Mouse (Mus musculus) kidney, postnatal 25 days (tissue): Measurements from ENCODE around the gene Mpg.
A peak's percentile ranks its signal among the peaks of the same experiment; 100 is the strongest.

Source experiments
- DNase-seq, 2 experiments: peaks; one replicate each; pipeline ENCODE4 v3.0.0; 2021; ENCODE audit warnings: mixed read lengths in 2 of 2

Gene Mpg

DNA sequence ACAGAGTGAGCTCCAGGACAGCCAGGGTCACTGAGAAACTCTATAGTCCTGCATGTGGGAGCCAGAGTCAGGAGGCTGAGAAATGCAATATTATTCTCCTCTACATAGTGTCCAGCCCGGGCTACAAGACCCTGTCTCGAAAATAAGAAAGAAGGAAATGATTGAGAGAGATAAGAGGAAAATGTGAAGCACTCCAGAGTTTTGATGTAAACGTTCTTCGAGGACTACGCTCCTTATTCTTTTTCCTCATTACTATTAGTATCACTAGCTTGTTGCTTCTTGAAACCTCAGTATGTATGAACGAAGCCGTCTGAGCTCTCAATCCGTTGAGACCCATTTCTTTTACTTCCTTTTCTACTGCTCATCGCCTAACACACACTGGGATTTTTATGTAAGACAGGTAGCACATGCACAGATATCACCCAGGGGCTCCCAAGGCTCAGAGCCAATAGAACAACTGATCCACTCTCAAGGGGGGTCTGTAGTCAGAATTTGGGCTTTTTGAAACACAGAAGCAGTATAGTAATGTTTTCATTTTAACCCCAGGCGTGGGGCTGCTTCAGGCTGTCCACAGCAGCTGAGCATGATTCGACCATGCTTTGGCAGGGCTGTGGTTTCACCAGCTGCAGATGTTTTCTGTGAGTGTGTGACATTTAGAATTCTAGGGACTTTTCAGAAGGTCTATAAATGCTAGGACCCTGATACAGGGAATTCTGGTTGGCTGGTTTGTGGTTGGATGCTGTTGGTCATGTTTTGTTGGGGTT is 24.2 kb upstream of the Mpg start:
- DNase-seq = no peak

GRCm38 (mm10) chr11:32205058-32205873 is 21.0 kb upstream of the Mpg start, which contains the start of gene Snrnp25:
TSS of gene Snrnp25 (plus strand) at chr11:32205415.
- DNase-seq = peak; percentile 98 to 99

DNA sequence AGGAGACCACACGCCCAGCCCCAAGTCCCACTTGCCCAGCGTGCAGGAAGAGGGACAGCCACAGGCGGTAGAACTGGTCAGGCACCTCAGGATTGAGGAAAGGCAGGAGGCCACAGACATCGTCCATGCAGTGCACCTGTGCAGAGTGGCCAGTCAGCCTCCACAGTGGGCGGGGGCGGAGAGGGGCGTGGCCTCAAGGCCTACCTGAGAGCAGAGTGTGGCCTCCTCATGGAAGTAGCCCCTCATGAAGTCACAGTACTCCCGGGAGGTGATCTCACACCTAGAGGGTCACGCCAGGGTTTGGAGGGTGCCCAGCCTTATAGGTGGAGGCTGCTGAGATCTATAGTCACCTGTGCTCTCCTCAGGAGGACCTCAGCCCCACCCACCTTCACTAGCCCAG is 15.7 kb upstream of the Mpg start:
- DNase-seq = no peak

GRCm38 (mm10) chr11:32215372-32216162 is 10.7 kb upstream of the Mpg start:
- peak in 1 of 2 experiments; percentile 38 for DNase-seq

DNA sequence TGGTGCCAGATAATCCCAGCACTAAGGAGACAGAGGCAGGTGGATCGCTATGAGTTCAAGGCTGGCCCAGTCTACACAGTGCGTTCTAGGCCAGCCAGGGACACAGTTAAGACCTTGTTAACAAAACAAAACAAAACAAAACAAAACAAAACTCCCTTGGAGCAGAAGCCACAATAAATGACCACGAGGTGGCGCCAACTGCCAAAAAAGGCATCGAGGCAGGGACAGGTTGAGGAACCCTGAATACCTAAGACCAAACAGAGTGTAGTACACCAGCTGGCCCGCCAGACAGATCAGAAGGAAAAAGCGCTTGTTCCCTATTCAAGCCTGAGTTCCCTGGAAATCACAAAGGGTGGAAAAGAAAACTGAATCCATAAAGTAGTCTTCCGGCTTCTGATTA is 9.5 kb upstream of the Mpg start:
- DNase-seq = peak; percentile 79 to 90

DNA sequence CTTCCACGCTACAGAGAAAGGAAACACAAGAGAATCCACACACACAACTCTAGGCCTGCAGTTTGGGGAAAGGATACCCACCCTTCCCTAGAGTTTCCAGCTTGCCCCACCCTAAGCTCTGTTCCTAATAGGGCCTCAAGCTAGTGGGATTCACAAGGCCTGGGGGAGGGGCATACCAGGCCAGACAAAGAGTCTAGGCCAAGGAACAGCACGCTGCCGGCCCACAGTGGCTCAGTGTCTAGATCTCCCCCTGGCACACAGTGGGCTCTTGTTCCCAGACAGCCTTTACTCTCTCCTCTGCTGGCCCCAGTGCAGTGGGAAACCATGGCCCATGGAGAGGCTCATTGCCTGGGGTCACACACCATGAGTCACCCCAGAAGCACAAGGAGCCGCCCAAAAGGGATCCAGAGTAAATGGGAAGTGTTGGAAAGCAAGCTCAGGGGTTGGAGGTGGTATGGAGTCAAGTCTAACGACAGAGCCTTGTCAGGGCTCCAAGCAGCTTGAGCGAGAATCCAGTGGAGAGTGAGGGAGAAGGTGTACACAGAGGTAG is 7.7 kb upstream of the Mpg start:
- DNase-seq = no peak

DNA sequence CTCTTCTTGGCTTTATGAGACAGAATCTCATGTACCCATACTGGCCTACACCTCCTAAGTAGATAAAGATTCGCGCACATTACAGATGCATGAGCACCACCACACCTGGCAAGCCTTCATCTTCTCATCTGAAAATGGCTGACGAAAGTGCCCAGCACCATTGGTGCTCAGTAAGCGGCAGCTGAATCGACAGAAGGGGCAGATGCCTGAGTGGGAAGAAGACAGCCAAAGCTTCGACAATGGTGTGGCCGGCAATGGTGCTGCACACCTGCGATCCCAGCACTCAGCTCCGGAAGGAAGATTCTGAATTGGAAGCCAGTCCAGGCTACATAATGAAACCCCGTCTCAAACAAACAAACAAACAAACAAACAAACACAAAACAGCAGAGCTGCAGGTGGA is 7.0 kb upstream of the Mpg start:
- no peak for DNase-seq

DNA sequence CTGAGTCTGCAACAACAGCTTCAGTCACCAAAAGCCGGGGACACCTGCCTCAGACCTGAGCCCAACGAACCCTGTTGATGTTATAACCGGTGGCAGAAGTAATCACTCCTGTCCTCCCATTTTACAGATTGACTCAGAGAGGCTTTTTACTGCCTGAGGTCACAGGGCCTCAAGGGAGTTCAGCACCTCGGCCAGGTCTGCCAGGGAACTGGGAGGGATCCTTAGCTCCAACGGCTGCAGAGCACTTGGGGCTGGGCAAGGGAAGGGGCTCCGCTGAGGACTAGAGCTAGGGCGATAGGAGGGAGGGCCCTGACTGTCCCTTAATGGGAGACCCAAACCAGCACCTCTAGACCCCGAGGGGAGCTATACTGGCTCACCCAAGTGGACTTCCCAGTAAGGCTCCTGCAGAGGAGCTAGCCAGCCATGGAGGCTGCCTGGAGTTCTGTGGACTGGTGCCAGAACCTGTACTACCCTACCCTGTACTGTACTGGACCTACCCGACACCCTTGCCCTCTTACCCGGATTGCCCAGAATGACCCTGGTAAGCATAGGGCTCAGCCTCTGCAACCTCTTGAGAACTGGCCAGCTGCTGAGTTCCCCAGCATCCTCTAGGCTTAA is 5.6 kb upstream of the Mpg start:
- DNase-seq = peak in 1 of 2 experiments; percentile 83

GRCm38 (mm10) chr11:32221225-32221950 is 4.9 kb upstream of the Mpg start:
- peak; percentile 86 to 95 for DNase-seq

- DNase-seq = peak; percentile 72 to 91
These were observed 4.3 kb upstream of the Mpg start, which contains the start of gene Rhbdf1 for GRCm38 (mm10) chr11:32221951-32222409. TSS of gene Rhbdf1 (minus strand) at chr11:32222300.

DNA sequence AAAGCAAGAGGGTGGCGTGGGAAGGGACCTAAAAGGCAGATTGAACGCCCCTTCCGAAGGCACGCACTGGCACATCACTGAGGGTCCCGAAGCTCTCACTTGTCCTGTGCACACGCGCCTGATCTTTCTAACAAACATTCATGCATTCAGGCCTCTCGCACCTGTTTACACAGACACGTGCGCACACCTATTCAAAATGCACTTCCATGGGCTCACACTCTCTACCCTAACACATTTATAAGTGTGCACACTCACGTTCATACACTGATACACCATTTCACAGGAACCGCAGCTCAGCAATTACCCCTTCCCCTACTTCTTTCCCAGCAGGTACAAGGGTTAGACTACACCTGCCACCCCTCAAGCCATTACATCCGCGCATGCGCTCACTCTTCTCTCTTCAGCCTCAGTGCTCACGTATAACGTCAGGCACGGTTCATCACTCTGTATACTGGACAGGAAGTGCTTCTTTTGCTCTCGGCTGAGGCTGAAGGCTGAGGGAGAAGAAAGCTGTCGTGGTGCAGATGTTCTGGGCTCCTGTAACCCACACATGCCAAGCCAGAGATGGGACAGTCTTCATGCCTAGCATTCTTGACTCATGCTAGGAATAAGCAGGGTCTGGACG is 3.6 kb upstream of the Mpg start:
- DNase-seq = peak; percentile 66 to 83

DNA sequence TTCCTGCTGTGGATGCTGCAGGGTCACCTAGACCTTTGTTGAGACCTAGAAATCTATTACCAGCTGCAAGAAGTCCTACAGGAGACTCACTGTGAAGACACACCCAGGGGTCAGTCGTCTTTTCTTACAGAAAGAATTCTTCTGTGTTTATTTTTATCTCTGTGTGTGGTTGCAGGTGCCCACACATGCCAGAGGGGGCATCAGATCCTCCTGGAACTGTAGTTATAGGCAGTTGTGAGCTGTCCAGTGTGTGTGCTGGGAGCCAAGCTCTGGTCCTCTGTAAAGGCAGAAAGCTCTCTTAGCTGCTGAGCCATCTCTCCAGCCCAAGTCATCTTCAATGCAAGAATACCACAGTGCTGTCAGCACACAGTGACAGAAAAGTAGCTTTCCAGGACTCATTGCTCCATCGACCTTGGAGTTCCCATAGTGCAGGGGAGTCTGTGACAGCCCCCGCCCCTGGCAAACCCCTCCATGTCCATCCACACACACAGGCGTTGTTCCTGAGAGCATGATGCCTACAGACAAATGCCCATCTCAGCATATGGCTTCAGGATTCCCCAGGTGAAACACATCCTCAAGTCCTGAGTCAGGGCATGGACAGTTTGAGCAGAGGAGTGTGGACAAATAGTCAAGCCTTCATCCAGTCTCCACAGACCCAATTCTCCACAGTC is 2.9 kb upstream of the Mpg start:
- no peak for DNase-seq

GRCm38 (mm10) chr11:32224468-32225139 is 1.7 kb upstream of the Mpg start:
- peak; percentile 91 to 92 for DNase-seq

DNA sequence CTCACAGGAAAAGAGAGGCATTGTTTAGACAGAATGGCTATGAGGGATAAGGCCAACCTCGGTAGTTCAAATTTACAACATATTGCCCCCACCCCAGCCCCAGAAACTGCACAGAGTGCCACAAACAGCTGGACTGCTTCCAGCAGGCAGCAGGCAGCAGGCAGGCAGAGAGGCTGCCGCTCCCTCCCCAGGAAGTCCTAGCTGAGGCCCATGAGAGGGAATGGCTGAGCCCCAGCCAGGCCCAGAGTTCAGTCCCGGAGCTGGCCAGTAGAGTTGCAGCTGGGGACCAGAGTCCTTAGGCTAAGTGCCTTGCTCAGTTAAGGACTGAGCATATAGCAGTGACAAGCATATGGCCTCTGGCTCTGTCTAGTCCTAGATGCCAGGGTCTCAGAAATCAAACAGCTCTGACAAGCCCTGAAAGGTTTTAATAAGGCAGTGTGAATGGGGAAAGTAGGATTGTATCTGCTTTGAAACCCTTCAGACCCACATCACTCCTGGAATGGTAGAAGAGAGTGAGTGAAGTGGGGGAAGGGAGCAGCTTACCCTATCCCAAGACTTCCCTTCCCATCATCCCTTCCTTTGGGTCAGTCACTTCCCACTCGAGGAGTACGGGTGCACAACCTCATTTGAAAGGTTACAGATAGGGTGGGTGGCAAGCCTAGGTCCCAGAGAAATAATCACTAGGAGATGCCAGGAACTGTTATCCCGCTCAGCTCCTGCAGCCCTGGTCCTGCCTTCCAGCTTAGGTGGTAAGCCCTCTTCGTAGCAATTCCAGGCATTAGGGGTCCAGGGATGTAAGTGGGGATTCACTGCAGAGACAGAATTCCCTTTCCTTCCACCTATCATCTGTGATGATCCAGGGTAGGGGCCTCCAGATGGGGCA is 842 bp upstream of the Mpg start:
- peak; percentile 36 to 64 for DNase-seq

DNA sequence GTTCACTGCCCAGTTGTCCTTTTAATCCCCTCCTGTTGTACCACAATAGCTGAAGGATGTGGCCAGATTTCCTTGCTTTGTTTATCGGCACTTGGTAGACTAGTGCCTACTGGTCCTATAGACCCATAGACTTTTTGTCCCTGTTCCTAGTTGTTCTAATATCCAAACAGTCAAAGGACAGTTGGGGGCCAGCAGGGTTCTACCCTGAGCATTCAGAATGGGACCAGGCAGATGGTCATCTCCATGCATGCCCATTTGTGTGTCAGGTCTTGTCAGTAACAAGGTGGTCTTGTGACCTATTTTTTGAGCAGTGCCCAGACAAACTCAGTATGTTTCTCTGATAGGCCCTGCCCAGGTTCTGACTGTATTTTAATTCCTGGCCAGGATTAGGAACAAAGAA is 736 bp downstream of the Mpg start:
- DNase-seq = no peak

GRCm38 (mm10) chr11:32227555-32227954 is 1.2 kb downstream of the Mpg start:
- peak in 1 of 2 experiments; percentile 31 for DNase-seq

DNA sequence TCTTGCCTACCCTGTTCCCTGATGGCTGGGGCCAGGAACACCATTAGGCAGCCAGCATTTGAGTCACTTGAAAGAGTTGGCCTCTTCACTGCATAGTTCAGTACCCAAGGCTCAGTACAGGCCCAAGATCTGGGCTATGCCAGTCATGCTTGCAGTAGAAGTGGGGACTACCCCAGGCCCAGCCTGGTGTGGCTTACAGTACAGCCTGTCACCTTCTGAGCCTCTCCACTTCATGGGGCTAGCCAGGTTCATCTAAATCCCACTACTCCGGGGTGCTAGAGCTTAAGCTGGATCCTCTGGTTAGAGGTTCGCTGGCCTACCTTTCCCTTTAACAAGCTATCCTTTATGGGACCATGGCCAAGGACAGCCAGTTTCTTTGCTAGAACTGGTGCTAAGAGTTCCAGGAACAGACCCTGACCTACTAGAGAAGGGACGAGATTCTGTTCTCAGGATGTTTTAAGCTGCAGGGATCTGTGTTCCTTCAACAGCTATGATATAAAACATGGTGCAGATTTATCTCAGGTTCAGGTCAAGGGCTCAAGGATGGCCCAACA is 2.1 kb downstream of the Mpg start:
- DNase-seq = no peak

GRCm38 (mm10) chr11:32230220-32230619 is 3.9 kb downstream of the Mpg start:
- peak; percentile 30 to 42 for DNase-seq
